Mouse (Mus musculus): ENCODE results near the gene Gm5916.

Gene Gm5916

DNA sequence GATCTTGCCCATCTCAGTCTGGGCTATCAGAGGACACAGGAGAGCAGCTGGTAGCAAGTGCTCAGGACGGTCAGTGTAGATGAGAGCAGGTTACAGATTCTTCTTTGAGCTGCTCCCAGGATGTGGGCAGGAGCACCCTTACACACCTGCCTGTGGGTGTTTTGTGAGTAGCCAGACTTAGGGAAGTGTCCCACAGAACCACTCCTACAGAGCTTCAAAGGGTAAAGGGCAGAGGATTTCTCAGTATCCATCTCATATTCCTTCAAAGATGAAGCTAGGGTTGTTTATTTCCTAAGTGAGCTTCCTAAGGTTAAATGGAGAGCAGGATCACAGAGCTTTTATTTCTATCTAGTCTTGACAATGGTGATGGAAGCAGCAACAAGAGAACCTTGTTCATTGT, at the start of gene Gm5916:
Gm5916 (minus strand) TSS at position 101 of the 400 bp plus-strand sequence.
- DNase-seq (ENCODE audit: low read depth in 1 of 2, low spot score in 2 of 2): no peak

All from monocyte, adult 2 months (primary cell).